Mouse (Mus musculus): ENCODE measurements at regions not wholly inside any gene's neighbourhood (a gene's known extent, or its start where the extent isn't known, plus 50 kb on each side); places are given as distances from the start of the nearest gene placed in this dataset.

DNA sequence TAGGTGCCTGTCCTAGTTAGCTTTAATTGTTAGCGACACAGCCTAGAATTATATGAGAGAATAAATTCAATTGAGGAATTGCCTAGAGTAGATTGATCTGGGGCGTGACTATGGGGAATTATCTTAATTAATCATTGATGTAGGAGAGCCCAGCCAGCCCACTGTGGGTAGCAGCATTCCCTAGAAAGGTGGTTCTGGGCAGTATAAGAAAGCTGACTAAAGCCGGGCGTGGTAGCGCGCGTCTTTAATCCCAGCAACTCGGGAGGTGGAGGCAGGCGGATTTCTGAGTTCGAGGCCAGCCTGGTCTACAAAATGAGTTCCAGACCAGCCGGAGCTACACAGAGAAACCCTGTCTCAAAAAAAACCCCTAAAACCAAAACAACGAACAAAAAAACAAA lies 156.8 kb upstream of the Zfp618 start:
- DNase-seq (ENCODE audit: low read depth, low spot score) = no peak

DNA sequence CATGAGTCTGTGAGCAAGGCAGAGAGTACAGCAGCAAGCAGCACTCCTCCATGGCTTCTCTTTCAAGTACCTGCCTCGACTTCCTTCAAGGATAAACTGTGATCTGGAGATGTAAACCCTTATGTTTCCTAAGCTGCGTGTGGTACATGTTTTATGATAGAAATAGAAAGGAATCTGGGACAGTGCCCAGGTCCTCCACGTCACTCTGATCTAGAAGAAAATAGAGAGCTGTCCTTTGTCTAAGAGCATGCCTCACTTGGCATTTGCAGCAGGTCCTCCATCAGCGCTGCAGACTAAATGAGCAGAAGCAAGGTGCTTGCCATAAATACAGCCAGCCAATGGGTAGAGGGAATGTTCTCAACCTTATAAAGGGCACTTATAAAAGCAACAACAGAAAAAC lies 156.3 kb upstream of the Zfp618 start:
- DNase-seq (ENCODE audit: low read depth, low spot score) = no peak

DNA sequence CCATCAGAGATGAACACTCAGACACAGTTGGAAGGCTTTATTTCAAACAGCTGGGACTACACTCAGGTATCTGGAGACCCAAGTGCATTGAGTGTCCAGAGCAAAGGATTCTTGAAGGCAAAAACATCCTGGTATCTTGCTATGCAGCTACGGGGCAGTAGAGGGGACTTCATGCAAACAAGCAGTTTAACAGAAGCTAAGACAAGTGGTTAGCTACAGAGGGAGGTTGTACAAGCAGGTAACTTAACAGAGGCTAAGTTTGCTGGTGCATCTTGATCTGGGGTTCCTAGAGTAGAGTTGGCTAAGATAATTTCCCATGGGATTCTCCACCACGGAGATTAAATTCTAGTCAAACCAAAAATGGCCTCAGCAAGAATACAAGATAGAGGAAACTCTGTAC lies 145.5 kb upstream of the Zfp618 start:
- DNase-seq (ENCODE audit: low read depth, low spot score) = no peak

DNA sequence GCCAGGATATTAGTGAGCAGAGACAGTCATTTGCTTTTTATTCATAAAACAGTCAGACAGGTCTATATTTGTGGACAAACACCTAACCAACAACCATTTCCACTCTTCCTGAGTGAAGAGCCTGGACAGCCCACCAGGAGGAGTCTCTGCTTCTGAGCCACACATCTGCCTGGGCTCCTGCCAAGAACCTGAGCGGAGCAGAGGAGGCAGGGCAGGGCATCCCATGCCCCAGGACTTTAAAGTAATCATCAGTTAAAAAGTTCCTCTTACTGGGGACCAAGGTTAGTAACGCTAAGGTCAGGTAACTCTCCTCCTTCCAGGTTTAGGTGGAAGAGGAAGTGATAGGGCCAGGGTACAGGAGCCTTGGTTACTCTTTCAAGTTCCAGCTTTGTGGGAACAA lies 144.1 kb upstream of the Zfp618 start:
- peak; percentile 8 for DNase-seq (ENCODE audit: low read depth, low spot score)

DNA sequence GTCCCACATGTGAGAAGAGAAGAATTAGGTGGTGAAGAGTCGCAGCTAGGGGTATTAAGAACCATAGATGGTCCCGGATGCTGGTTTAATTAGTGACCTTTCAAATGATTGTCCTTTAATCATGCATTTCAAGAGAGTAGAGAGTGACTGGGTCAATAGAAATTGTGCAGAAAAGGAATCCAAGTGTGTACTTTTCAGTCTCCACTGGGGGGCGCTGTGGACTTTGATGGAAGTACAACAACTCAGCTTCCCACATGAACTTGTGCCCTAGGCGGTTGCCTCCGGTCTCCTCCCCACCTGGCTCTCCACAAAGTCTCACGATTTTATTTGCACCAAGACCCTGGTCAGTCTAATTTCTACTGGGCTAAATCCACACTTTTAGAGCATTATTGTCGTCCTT lies 142.8 kb upstream of the Zfp618 start:
- DNase-seq (ENCODE audit: low read depth, low spot score) = peak; percentile 86

DNA sequence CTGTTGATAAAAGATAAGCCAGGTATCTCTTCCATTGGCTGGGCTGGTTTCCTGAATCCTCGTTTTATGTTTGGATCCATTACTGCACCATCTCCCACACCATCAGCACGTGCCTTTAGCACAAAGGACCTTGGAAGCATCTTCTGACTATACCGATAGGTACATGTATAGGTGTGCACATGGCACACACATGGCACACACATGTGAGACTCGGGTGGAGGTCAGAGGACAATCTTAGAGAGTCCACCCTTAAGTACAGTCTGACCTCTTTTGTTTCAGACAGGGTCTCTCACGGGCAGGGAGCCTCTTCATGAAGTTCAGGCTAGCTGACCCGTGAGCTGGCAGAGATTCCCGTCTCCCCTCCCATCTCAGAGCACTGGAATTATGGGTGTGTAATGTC lies 142.3 kb upstream of the Zfp618 start:
- no peak for DNase-seq (ENCODE audit: low read depth, low spot score)

DNA sequence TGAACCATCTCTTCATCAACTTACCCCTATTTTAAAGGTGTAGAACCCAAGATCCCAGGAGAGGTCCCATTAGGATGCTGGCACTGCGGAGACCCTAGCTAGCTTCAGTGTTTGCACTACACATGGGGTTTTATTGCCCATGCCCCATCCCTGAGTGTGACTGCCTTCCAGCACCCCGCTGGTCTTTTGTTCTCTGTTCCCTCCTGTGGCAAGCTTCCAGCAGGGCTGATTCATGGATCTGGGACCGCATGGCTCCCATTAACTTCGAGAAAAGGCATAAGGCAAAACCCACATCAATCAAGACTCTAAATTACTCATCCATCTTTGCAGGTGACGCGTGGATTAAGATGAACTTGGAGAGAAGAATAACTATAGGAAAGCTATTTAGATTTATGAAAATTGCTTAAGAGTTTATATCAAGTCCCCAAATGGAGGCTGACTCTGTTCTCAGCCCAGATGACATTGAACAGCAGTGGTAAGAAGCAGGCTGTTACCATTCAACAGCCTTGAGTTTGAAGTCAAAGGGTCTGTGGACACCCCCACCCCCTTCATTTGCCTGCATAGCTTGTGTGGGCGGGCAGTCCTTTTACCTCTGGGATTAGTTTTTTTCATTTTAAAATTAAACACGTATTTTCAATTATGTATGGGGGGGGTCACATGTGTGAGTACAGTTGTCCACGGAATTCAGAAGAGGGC lies 141.7 kb upstream of the Zfp618 start:
- DNase-seq (ENCODE audit: low read depth, low spot score) = peak; percentile 25

DNA sequence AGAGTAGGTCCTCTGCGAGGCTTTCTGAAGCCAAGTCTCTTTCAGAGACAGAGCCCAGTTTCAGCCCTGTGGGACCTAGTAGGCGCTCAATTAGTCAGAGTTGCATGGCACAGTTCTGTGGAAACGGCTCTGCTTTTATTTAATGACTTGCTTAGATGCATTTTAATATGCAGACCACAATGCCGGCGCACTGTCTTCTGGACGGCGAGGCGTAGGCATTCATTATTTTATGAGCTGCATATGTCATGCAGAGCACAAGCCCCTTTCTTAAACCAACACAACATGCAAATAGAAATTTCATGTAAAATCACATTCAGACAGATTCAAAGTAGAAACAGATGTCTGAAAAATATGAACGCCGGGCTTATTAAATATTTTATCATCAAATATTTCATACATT lies 140.8 kb upstream of the Zfp618 start:
- no peak for DNase-seq (ENCODE audit: low read depth, low spot score)

DNA sequence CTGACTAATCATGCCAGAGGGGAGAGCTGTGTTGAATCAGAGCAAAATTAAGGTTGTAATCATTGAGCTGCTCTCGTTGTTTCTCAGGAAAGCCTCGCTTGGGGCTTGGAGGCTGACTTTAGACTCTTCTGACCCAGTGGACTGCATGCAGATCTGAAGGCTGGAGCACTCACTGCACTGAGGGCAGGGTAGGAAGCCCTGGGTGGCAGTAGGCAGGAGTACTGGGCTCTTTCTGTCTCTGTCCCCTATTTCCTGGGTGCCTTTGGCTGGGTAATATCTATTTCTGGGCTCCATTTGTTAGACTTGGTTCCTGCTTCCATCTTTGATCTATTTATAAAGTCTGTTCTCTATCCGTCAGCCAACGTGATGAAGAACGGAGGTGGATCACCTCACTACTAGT lies 140.1 kb upstream of the Zfp618 start:
- no peak for DNase-seq (ENCODE audit: low read depth, low spot score)

DNA sequence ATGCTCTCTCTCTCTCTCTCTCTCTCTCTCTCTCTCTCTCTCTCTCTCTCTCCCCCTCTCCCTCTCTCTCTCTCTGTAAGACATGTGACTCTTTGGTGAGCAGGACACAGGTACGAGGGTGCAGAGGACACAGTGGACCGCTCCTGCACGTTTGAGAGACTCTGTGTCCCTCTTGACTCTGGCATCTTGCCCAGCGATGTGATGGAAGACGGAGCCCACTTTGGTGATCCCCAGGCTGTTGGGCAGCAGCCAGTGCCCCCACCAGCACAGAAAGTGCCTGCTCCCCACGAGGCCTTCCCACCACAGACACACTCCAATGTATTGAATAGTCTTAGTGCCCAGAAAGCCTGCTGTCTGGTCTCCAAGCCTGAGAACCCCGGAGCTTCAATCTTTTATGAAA lies 136.4 kb upstream of the Zfp618 start:
- no peak for DNase-seq (ENCODE audit: low read depth, low spot score)

DNA sequence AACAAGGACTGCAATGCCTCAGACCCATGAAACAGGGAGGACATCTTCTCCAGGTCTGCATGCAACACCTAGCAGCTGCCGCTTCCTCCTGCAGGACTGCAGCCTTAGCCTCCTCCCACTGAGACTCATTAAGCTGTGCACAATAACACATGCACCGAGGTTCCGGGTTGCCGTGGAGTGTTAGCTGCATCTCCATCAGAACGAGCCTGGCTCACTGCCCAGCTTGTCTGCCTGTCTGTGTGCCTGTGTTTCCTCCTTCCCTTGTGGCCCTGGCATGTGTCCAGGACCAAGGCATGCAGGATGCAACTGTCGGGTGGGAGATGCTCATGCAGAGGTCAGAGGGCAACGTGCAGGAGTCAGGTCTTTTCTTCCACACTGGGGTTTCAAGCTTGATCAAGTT lies 131.4 kb upstream of the Zfp618 start:
- no peak for DNase-seq (ENCODE audit: low read depth, low spot score)

DNA sequence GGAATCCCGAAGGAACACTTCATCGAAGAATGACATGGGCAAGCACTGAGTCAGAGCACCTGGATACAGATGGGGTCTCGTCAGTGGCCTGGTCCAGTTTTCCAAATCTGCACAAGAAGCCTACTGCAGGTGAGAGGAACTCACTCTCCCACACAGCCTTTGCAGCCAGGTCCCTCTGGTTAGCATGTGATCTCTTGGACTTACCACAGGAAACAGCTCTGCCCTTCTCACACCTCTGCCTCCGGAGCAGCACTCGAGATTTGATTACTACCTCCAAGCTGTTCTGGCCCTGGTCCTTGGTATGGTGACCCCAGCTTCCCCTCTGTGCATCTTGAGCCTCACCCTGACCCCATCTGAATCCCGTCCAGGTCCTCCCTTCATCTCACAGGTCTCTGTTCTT lies 128.5 kb upstream of the Zfp618 start:
- no peak for DNase-seq (ENCODE audit: low read depth, low spot score)

DNA sequence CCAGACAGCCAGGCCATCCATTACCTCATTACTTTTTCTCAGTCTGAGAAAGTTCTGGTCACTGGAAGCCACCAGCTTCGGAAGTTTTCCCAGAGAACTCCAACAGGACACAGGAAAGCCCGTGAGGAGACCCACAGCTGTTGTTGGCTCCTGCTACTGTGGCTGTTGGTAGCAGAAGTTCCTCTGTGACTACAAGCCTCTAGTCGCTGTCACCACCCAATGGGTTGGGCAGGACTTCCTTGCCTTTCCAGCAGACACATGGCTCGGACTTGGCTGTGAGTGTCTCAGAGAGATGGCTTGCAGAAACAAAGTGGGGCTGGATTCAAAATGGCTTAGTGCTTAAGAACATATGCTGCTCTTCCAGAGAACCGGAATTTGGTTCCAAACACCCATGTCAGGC lies 114.8 kb upstream of the Zfp618 start:
- no peak for DNase-seq (ENCODE audit: low read depth, low spot score)

DNA sequence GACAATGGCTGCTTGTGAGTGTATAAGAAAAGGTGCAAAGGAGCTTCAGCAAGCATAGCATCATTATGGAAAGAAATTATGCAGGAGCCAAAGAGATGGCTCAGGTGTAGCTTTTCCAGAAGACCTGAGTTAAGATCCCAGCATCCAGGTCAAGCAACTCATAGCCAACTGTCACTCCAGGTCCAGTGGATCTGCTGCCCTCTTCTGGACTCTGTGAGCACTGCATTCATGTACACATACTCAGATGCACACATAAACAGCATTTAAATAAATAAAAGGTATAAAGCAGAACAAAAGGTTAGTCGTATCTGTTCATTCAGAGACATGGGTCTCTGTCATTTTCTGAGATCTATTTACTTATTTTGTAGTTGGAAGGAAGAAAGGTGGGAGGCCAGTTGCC lies 112.0 kb upstream of the Zfp618 start:
- peak; percentile 53 for DNase-seq (ENCODE audit: low read depth, low spot score)

DNA sequence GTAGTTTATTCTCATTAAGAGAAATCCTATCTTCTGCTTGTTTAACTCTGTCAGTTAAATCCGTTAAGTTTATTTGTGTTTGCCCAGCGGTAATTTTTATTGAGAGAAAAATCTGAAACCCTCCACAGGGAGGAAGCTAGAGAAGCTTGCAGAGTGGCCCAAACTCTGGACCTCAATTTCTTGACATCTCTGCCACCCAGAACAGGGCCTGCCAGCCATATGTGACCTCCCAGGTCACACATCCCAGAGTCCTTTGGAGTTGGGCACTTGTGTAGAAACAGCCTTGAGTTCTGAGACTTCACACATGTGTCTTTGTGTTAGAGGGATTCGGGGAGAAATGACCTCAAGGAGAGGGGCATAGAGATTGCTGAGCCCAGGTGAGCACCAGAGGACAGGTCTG lies 109.0 kb upstream of the Zfp618 start:
- no peak for DNase-seq (ENCODE audit: low read depth, low spot score)

DNA sequence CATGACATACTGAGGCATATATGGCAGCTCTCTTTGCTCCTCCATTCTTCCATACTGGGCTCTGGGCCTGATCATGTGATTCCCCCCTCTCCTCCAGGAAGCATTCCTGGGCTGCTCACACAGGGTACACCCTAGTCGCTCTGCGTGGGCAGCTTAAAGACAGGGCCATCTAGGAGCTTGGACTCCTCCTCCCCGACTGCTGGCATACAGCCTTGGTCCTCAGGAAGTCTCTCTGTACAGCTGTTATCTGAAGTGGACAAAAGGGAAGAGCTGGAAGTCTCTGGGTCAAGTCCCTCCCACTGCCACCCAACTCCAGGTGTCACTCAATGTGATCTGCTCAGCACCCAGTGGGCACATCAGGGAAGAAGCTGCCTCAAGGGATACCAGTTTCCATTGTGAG lies 102.6 kb upstream of the Zfp618 start:
- DNase-seq (ENCODE audit: low read depth, low spot score) = no peak

DNA sequence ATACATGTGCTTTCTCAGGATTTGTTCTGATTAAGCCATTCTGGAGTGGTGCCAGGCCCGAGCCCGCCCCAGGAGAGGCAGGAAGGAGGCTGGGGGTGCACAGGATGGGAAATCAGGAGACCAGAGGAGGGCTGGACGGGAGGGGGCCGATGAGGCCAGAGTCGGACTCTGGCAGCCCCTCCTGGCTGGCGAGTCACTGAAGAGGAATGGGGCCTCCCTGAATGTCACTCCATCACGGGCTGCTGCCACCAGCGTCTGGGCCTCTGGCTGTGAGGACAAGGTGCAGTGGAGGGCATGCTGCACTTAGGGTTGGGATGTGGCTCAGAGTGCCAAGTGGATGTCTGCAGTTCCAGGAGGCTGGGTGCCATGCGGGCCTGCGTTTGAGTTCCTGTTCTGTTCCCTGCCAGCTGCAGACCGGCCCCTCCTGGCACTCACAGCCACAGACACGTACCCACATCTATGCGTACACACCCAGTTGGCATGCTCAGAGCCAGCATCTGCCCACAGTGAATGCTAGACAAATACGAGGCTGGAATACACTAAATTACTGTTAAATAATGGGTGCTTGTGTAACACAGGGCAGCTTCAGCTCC lies 94.9 kb upstream of the Zfp618 start:
- DNase-seq (ENCODE audit: low read depth, low spot score) = no peak

DNA sequence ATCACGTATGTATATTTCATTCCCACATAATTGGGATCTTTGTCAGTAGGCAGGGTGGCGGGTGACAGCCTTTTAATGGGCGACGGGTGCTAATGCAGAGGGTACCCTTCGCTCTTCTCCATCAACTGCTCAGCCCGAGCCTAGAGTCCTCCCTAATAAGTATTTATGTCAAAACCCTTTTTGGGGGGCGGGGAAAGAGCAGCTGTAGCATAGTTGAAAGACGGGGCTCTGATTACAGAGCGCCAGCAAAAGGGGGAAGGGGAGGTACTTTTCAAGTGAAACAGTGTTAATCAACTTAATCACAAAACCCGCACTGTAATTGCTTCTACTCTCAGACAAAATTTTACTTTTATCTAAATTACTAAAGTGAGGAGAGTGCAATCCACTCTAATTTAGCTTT lies 92.8 kb upstream of the Zfp618 start:
- no peak for DNase-seq (ENCODE audit: low read depth, low spot score)

DNA sequence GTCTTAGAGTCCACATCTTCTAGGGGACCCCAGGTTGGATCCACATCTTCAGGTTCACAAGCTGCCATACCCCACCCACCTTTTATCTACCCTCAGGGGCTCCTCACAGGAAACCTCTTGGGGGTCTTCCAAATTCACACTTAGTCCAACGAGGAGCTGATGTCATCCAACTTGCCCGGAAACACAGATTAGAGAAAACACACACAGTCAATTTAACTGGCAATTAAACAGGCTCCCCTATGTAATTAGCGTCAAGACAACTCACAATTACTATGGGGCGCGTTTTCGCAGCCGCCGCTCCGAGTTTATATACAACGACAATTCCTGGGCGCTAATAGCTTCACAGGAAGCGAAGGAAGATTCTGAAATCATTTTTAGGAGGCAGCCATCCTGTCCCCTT lies 91.4 kb upstream of the Zfp618 start:
- no peak for DNase-seq (ENCODE audit: low read depth, low spot score)

DNA sequence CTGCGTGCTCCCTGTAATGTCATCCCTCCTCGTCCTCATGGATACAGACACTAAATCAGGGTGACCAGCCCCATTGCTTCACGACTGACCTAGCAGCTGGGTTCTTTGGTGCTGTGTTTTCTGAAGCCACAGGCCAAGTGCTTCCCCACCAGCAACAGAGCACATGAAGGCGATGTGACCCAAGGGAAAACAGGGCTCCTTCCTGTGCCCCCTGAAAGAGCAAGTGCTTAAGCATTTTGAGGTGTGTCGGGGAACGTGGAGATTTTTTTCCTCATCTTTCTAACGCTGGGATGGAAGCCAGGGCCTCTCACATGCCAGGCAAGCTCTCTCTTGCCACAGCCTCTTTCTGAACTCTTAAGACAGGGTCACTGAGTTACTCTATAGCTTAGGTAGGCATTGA lies 87.3 kb upstream of the Zfp618 start:
- no peak for DNase-seq (ENCODE audit: low read depth, low spot score)

DNA sequence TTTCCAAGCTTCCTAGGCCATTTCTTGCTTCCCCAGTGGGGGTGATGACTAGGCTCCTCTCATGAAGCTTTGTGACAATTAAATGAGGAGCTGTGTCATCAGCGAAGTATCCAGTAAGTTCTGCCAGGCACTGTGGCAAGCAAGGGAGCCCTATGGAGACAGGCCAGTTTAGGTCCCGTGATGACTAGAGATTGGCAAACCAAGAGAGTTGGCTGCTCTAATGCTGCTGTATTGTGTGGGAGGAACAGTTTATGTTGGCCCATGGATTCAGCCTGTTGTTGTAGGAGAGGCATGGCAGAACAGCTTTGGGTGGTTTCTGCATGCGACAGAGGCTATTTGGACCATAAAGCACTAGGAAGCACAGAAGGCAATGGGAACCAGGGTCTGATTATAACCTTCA lies 86.4 kb upstream of the Zfp618 start:
- no peak for DNase-seq (ENCODE audit: low read depth, low spot score)

DNA sequence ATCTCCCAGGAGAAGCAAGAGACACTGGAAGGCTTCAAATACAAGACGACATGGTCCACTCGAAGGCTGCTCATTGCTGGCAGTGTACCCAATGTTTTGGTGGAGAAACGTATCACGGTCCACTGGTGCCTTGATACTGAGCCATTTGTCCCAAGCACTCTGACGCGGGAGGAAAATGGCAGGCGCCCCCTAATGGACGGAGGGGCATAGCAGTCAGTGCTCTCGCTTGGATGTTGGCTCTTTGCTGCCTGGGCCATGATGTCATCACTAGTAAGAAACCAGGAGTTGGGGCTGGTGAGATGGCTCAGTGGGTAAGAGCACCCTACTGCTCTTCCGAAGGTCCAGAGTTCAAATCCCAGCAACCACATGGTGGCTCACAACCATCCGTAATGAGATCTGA lies 83.5 kb upstream of the Zfp618 start:
- peak; percentile 84 for DNase-seq (ENCODE audit: low read depth, low spot score)

DNA sequence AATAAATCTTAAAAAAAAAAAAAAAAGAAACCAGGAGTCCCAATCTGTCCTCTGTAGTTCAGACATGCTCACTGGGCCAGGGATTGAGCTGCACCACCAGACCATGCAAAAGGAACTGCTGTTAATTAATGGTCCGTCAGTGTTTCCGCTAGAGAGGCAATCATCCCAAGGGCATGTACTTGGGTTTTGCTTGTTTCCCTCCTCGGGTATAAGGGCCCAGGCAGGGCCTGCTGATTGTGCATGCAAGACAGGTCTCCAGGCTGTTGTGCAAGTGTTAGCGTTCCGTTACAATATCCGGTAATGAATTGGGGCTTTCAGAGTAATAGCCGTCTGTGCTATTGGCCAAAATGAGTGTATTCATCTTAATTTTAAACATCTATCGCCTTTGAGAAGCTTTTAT lies 83.1 kb upstream of the Zfp618 start:
- no peak for DNase-seq (ENCODE audit: low read depth, low spot score)

DNA sequence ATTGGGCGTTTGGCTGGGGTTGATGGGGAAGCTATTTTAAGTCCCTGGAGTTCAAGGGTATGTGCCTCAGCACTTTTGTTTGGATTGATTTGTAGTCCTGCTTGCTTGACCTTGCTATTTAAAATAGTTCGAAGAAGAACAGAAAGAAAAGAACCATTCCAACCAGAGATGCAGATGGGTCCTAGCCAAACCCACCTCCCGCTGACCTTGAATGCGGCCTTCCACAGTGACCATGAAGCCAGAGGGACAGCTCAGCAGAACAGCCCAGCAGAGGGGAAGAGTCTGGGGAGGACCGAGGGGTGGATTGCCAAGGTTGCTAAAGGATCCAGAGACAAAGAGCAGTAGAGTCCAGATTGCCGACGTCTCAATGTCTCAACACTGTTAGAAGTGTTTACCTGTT lies 76.6 kb upstream of the Zfp618 start:
- no peak for DNase-seq (ENCODE audit: low read depth, low spot score)

Measured in ZHBTc4 (cell line).